Mouse (Mus musculus) heart, embryonic 10.5 days (tissue): ENCODE measurements around the gene Setdb1. TPM values are rescaled to one million over a fixed set of nuclear protein-coding genes. Genes with fewer than 3 reads are reported as not detected.

Experiments used
- DNase-seq: peaks from one replicate; pipeline ENCODE4 v3.0.0-alpha.2; 2017; ENCODE audit warnings: low spot score
- H3K27ac ChIP-seq: fragments of 300-500 bp; sonication (generic); 2 replicates; pipeline ENCODE4 v1.5.1; 2016; ENCODE audit warnings: mild to moderate bottlenecking
- H3K27me3 ChIP-seq: fragments of 300-500 bp; sonication (generic); 2 replicates; pipeline ENCODE4 v1.6.1; 2016; ENCODE audit warnings: mild to moderate bottlenecking; ENCODE audit not compliant: poor library complexity, insufficient read depth, severe bottlenecking
- H3K36me3 ChIP-seq: fragments of 300-500 bp; sonication (generic); 2 replicates; pipeline ENCODE4 v1.6.1; 2016; ENCODE audit warnings: mild to moderate bottlenecking, moderate library complexity
- H3K4me1 ChIP-seq: fragments of 300-500 bp; sonication (generic); 2 replicates; pipeline ENCODE4 v1.6.1; 2016; ENCODE audit warnings: mild to moderate bottlenecking
- H3K4me3 ChIP-seq: fragments of 300-500 bp; sonication (generic); 2 replicates; pipeline ENCODE4 v1.5.1; 2016; ENCODE audit warnings: mild to moderate bottlenecking, moderate library complexity
- H3K9me3 ChIP-seq: fragments of 300-500 bp; sonication (generic); 2 replicates; pipeline ENCODE4 v1.6.1; 2016; ENCODE audit warnings: mild to moderate bottlenecking, moderate library complexity
- WGBS: fragments of 180-500 bp; shearing (Covaris S2); methylation state at CpG from one replicate; pipeline ENCODE4 v1.1.7; 2016; 5-methylcytosine and 5-hydroxymethylcytosine counted together
- polyA plus RNA-seq: library from polyadenylated mRNA; unstranded; fragments of >200 nt; fragmentation: Nextera tagmentation; extraction: Ambion mirVana; gene quantifications from 2 replicates; pipeline ENCODE4 v1.2.1, GENCODE M21; 2016

Gene Setdb1
- polyA plus RNA-seq, 1 experiment from 2014 or later, result 42.8 TPM

GRCm38 (mm10) chr3:95315094-95315843 lies 41.7 kb downstream of the Setdb1 start:
- H3K27me3 ChIP-seq, result no peaks in the 10 kb centered on the region
- under 1% methylated on average over 71 of the region's 71 CpGs for WGBS
- peak overlapping the region; percentile 100 for H3K27ac ChIP-seq
- peaks cover 6% of the 10 kb centered on the region for H3K36me3 ChIP-seq
- no peaks in the 10 kb centered on the region for H3K9me3 ChIP-seq
- peak; percentile 94 for DNase-seq
- H3K4me3 ChIP-seq, result peak overlapping the region; percentile 96
- peaks cover 54% of the 10 kb centered on the region for H3K4me1 ChIP-seq

GRCm38 (mm10) chr3:95314486-95315093 lies 42.4 kb downstream of the Setdb1 start, which contains the start of gene Cers2:
TSS of gene Cers2 (plus strand) at chr3:95314791.
- Histone ChIP-seq H3K4me1 (peaks cover 48% of the 10 kb centered on the region), H3K36me3 (no peaks in the 10 kb centered on the region), H3K9me3 (no peaks in the 10 kb centered on the region), H3K27ac (peak within 1 kb of the TSS; percentile 100), H3K27me3 (no peaks in the 10 kb centered on the region), H3K4me3 (peak within 1 kb of the TSS; percentile 96)
- no peak for DNase-seq
- 3% methylated on average over 27 of the region's 27 CpGs for WGBS

- no peak for DNase-seq
These were observed 42.9 kb downstream of the Setdb1 start for GRCm38 (mm10) chr3:95314075-95314474.

GRCm38 (mm10) chr3:95313476-95313875 lies 43.5 kb downstream of the Setdb1 start:
- Histone ChIP-seq H3K36me3 (no peaks in the 10 kb centered on the region), H3K27me3 (no peaks in the 10 kb centered on the region), H3K4me3 (peak overlapping the region; percentile 27; the same call in 1 of the 2 replicates), H3K9me3 (no peaks in the 10 kb centered on the region), H3K4me1 (peaks cover 37% of the 10 kb centered on the region), H3K27ac (peak overlapping the region; percentile 100)
- DNase-seq, result no peak
- 30% methylated on average over 7 of the region's 7 CpGs for WGBS

More at GRCm38 (mm10) chr3:95314075-95314474, 42.9 kb downstream of the Setdb1 start:
- Histone ChIP-seq H3K27ac (peak overlapping the region; percentile 100), H3K9me3 (no peaks in the 10 kb centered on the region), H3K4me3 (peak overlapping the region; percentile 96), H3K4me1 (peaks cover 43% of the 10 kb centered on the region), H3K27me3 (no peaks in the 10 kb centered on the region), H3K36me3 (no peaks in the 10 kb centered on the region)
- 67% methylated on average over 6 of the region's 6 CpGs for WGBS

DNA sequence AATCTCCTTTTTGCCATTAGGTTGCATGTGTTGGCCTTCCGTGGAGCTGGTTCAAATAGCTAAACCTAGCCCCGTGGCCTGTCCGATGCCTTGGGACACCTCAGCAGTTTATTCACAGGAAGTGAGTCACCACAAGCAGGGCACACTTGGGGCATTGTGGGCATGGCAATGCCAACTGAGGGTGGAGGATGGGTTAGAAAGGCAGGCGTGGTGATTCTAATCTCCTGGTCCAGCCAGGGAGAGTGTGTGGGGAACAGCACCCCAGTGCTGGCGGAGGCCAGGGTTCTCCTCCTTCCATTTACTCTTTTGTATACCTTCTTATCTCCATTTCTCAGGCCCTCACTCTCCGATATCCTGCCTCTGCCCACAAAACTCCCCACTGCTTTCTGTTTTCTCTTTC lies 44.4 kb downstream of the Setdb1 start:
- 0 out of 2 replicates have a peak overlapping the region, but pooled peaks have one; percentile 2 for H3K27ac ChIP-seq
- H3K4me3 ChIP-seq, result no peak overlapping the region
- no peaks in the 10 kb centered on the region for H3K27me3 ChIP-seq
- no peaks in the 10 kb centered on the region for H3K36me3 ChIP-seq
- WGBS, result 47% methylated on average over 6 of the region's 6 CpGs
- no peak for DNase-seq
- H3K4me1 ChIP-seq, result peaks cover 30% of the 10 kb centered on the region
- no peaks in the 10 kb centered on the region for H3K9me3 ChIP-seq

GRCm38 (mm10) chr3:95310968-95311882 lies 45.8 kb downstream of the Setdb1 start:
- Histone ChIP-seq H3K4me1 (peaks cover 31% of the 10 kb centered on the region), H3K27me3 (no peaks in the 10 kb centered on the region), H3K27ac (no peak overlapping the region), H3K36me3 (no peaks in the 10 kb centered on the region), H3K4me3 (no peak overlapping the region), H3K9me3 (no peaks in the 10 kb centered on the region)
- WGBS, result 64% methylated on average over 9 of the region's 9 CpGs
- no peak for DNase-seq

DNA sequence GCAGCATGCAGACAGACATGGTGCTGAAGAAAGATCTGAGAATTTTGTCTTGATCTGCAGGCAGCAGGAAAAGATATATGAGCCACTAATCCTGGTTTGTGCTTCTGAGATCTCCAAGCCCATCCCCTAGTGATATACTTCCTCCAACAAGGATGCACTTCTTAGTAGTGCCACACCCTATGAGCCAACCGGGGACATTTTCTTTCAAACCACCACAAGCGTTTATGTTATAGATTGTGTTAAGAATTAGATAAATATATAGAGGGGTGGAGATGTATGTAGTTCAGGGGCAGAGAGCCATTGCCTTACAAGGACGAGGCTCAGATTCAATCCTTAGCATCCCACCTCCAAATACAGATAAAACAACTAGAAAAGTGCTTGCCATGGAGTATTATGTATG lies 46.5 kb downstream of the Setdb1 start:
- peaks cover 31% of the 10 kb centered on the region for H3K4me1 ChIP-seq
- H3K36me3 ChIP-seq, result peaks cover 4% of the 10 kb centered on the region; the same call in 1 of the 2 replicates
- DNase-seq, result no peak
- 65% methylated on average over 3 of the region's 3 CpGs for WGBS
- no peaks in the 10 kb centered on the region for H3K9me3 ChIP-seq
- no peaks in the 10 kb centered on the region for H3K27me3 ChIP-seq
- no peak overlapping the region for H3K27ac ChIP-seq
- H3K4me3 ChIP-seq, result no peak overlapping the region

DNA sequence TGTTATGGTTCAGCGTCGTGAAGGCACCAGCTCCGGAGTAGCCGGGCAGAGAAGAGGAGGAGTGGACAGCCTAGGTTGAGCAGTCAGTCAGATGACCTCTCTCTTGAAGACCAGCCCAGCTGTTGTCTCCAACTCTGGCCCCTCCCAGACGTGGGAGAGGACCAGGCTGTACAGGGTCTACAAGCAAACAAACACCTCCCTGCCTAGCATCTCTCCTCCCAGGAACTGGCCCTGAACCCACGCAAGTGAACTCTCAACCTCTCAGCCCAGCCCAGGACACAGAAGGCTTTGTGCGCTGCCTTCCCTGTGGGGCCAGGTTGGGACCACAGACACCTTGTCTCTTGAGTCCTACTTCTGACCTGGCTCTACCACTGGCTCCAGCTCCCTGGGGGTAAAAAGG lies 49.9 kb downstream of the Setdb1 start, which contains the start of gene Anxa9:
Anxa9 (minus strand) TSS at position 77 of the 400 bp plus-strand sequence.
- no peaks in the 10 kb centered on the region for H3K9me3 ChIP-seq
- no peak within 1 kb of the TSS for H3K27ac ChIP-seq
- no peaks in the 10 kb centered on the region for H3K27me3 ChIP-seq
- H3K36me3 ChIP-seq, result peaks cover 4% of the 10 kb centered on the region; the same call in 1 of the 2 replicates
- no peak within 1 kb of the TSS for H3K4me3 ChIP-seq
- DNase-seq, result no peak
- H3K4me1 ChIP-seq, result peaks cover 18% of the 10 kb centered on the region
- WGBS, result 46% methylated on average over 7 of the region's 7 CpGs

GRCm38 (mm10) chr3:95306244-95306643 lies 50.8 kb downstream of the Setdb1 start:
- Histone ChIP-seq H3K36me3 (peaks cover 4% of the 10 kb centered on the region; the same call in 1 of the 2 replicates), H3K27ac (no peak overlapping the region)
- 47% methylated on average over 4 of the region's 4 CpGs for WGBS

GRCm38 (mm10) chr3:95301204-95301796 lies 55.7 kb downstream of the Setdb1 start:
- H3K4me1 ChIP-seq, result peaks cover 9% of the 10 kb centered on the region; the same call in 1 of the 2 replicates
- WGBS, result 78% methylated on average over 3 of the region's 3 CpGs
- H3K27ac ChIP-seq, result no peak overlapping the region
- peaks cover 14% of the 10 kb centered on the region for H3K36me3 ChIP-seq
- no peaks in the 10 kb centered on the region for H3K27me3 ChIP-seq
- no peaks in the 10 kb centered on the region for H3K9me3 ChIP-seq
- H3K4me3 ChIP-seq, result no peak overlapping the region
- DNase-seq, result no peak

More at GRCm38 (mm10) chr3:95306244-95306643, 50.8 kb downstream of the Setdb1 start:
- DNase-seq, result no peak
- H3K4me3 ChIP-seq, result no peak overlapping the region
- no peaks in the 10 kb centered on the region for H3K9me3 ChIP-seq
- H3K4me1 ChIP-seq, result peaks cover 18% of the 10 kb centered on the region
- no peaks in the 10 kb centered on the region for H3K27me3 ChIP-seq

GRCm38 (mm10) chr3:95298018-95298417 lies 59.0 kb downstream of the Setdb1 start:
- H3K9me3 ChIP-seq, result no peaks in the 10 kb centered on the region
- no peak for DNase-seq
- H3K4me3 ChIP-seq, result no peak overlapping the region
- no peaks in the 10 kb centered on the region for H3K27me3 ChIP-seq
- H3K36me3 ChIP-seq, result peaks cover 37% of the 10 kb centered on the region
- peaks cover 7% of the 10 kb centered on the region; the same call in 1 of the 2 replicates for H3K4me1 ChIP-seq
- no peak overlapping the region for H3K27ac ChIP-seq
- WGBS, result 61% methylated on average over 7 of the region's 7 CpGs

DNA sequence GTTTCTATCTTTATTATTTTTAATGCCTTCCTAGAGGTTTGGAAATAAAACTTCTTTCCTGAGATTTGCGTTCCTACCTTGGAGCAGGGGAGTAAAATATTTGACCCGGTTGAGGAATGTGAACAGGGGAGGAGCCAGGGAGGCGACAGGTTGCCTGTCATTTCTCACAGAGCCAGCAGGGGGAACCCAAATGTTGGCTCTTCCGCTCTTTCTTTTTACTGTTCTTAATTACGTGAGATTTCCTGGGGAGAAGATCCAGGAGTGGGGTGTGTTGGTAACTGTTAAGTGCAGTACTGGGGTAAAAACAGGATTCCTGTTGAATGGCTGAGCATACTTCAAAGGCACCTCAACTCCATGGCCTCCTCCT lies 60.9 kb downstream of the Setdb1 start:
- no peaks in the 10 kb centered on the region for H3K27me3 ChIP-seq
- H3K27ac ChIP-seq, result peak overlapping the region; percentile 56; the same call in 1 of the 2 replicates
- H3K4me3 ChIP-seq, result no peak overlapping the region
- H3K4me1 ChIP-seq, result peaks cover 7% of the 10 kb centered on the region; the same call in 1 of the 2 replicates
- DNase-seq, result no peak
- H3K9me3 ChIP-seq, result no peaks in the 10 kb centered on the region
- peaks cover 48% of the 10 kb centered on the region for H3K36me3 ChIP-seq
- 11% methylated on average over 5 of the region's 5 CpGs for WGBS
